16 mouse cellular contexts compared by ENCODE assay signal in the genomic region with DNA sequence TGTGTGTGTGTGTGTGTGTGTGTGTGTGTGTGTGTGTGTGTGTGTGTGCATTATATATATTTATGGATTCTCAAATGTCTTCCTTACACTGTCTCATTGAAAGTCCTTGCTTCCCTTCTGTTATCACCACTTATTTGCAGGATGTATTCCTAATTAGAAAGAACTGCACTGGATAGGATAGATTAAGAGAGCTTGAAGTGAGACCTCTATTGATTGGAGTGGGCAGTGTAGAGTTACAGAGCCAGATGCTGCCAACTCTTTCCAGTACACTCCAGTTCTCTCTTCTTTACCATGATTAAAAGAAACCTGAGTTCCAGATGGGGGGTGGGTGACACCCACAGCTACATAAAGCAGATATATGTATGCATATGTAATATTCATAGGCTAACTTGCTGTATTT.
"Had no signal": no experiment of that assay in that cellular context is flagged by ENCODE, and none has a peak within 500 bp of the region (broad histone marks: within the 10 kb centered on the region; RNA-seq: fewer than 3 reads in every experiment).

No protein-coding gene starts in this region.

- H3K36me3 ChIP-seq: liver, embryonic 13.5 days; neural tube, embryonic 13.5 days; stomach, embryonic 15.5 days had no signal

- DNase-seq: kidney, adult 2 months; kidney, postnatal 25 days; layer of hippocampus, adult 9-11 months; liver, embryonic 13.5 days; lung, adult 2 months; lung, postnatal 14 days; lung, postnatal 4 days; right cerebral cortex, postnatal 25 days; spleen, adult 18-20 months; thymus, postnatal 36 days had no signal

- H3K27ac ChIP-seq: kidney, postnatal 0 days; layer of hippocampus, adult 2 months; liver, embryonic 13.5 days; neural tube, embryonic 13.5 days; stomach, embryonic 15.5 days had no signal

- H3K27me3 ChIP-seq: liver, embryonic 13.5 days; neural tube, embryonic 13.5 days; stomach, embryonic 15.5 days had no signal

- H3K4me3 ChIP-seq: layer of hippocampus, adult 2 months; liver, embryonic 13.5 days; myocyte; neural tube, embryonic 13.5 days; stomach, embryonic 15.5 days had no signal

- H3K9me3 ChIP-seq: liver, embryonic 13.5 days; neural tube, embryonic 13.5 days; stomach, embryonic 15.5 days had no signal

- H3K4me1 ChIP-seq: liver, embryonic 13.5 days; neural tube, embryonic 13.5 days; stomach, embryonic 15.5 days had no signal

- ATAC-seq: intestine, postnatal 0 days had no signal

- H3K4me2 ChIP-seq: liver, embryonic 13.5 days; neural tube, embryonic 13.5 days; stomach, embryonic 15.5 days had no signal

- H3K9ac ChIP-seq: liver, embryonic 13.5 days; neural tube, embryonic 13.5 days; stomach, embryonic 15.5 days had no signal
